Mouse (Mus musculus) liver, embryonic 15.5 days (tissue): Measurements from ENCODE around the gene Prss56. TPM values are rescaled to one million over a fixed set of nuclear protein-coding genes. Genes with fewer than 3 reads are reported as not detected.

Experiments
- polyA plus RNA-seq: library from polyadenylated mRNA; unstranded; fragments of >200 nt; fragmentation: Nextera tagmentation; extraction: Ambion mirVana; gene quantifications from 2 replicates; pipeline ENCODE4 v1.2.1, GENCODE M21; 2015

Prss56 gene
- polyA plus RNA-seq, 1 experiment from 2014 or later: not detected

Other genes starting within 250 kb of the Prss56 start
- not detected in 2 replicates for gene Alppl2, start 93.4 kb upstream of the Prss56 start, polyA plus RNA-seq
- gene Alpi, start 81.7 kb upstream of the Prss56 start, polyA plus RNA-seq: 0.09 and 0.18 TPM in 2 replicates
- gene Akp3, start 58.3 kb upstream of the Prss56 start, polyA plus RNA-seq: not detected in 2 replicates
- 0.08 TPM in 1 of 2 replicates, not detected in the other for gene Ecel1, start 26.8 kb upstream of the Prss56 start, polyA plus RNA-seq
- 0.36 and 0.45 TPM in 2 replicates for gene Chrnd, start 7.3 kb downstream of the Prss56 start, polyA plus RNA-seq
- gene Chrng, start 21.3 kb downstream of the Prss56 start, polyA plus RNA-seq: 0.89 and 1.1 TPM in 2 replicates
- 69.4 and 73.3 TPM in 2 replicates for gene Eif4e2, start 30.6 kb downstream of the Prss56 start, polyA plus RNA-seq
- gene Efhd1, start 81.0 kb downstream of the Prss56 start, polyA plus RNA-seq: 0.05 TPM in 1 of 2 replicates, not detected in the other
- gene Gigyf2, start 143.7 kb downstream of the Prss56 start, polyA plus RNA-seq: 17.9 and 18.0 TPM in 2 replicates
- gene Kcnj13, start 211.4 kb downstream of the Prss56 start, polyA plus RNA-seq: 0.10 and 0.13 TPM in 2 replicates